Mouse (Mus musculus) CH12.LX (cell line): Measurements from ENCODE around the gene Arid1a. TPM values are rescaled to one million over a fixed set of nuclear protein-coding genes. Genes with fewer than 3 reads are reported as not detected.

ENCODE experiments used
- DNase-seq: peaks from one replicate; pipeline ENCODE4 v3.0.0-alpha.2; 2013; ENCODE audit errors: extremely low read depth
- H3K27ac ChIP-seq: 2 replicates; pipeline ENCODE4 v1.5.1; 2012; ENCODE audit warnings: low read depth, mild to moderate bottlenecking, control low read depth, moderate library complexity; ENCODE audit not compliant: insufficient read depth
- H3K27me3 ChIP-seq: replicated peaks from 2 replicates; pipeline ENCODE3; 2012; ENCODE audit warnings: inconsistent platforms
- H3K36me3 ChIP-seq, 2 experiments: replicated peaks in 1 of 2; 2 replicates each; pipeline versions ENCODE3 to v1.6.1; 2012; ENCODE audit warnings: inconsistent platforms in 1 of 2, low read length in 1 of 2, mild to moderate bottlenecking in 1 of 2, mixed read lengths in 1 of 2, moderate library complexity in 1 of 2; ENCODE audit not compliant: control insufficient read depth in 1 of 2, insufficient read depth in 1 of 2
- H3K4me1 ChIP-seq, 2 experiments: 2 replicates each; pipeline ENCODE4 v1.6.1; 2012; ENCODE audit warnings: inconsistent platforms in 1 of 2, moderate library complexity in 1 of 2; ENCODE audit not compliant: insufficient read depth in 2 of 2, control insufficient read depth in 1 of 2
- H3K4me2 ChIP-seq: 2 replicates; pipeline ENCODE4 v1.6.1; 2012; ENCODE audit warnings: low read depth, mild to moderate bottlenecking, control low read depth; ENCODE audit not compliant: poor library complexity, insufficient read depth, severe bottlenecking
- H3K4me3 ChIP-seq, 3 experiments: fragments of 150-350 bp in 1 of 3; sonication (generic) in 1 of 3; replicated peaks in 1 of 3; 2 replicates each; pipeline versions ENCODE3 to v1.5.1; 2011 to 2012; ENCODE audit warnings: low read depth in 2 of 3, low read length in 2 of 3, mild to moderate bottlenecking in 2 of 3, moderate library complexity in 2 of 3, control low read depth in 1 of 3, improper control_type of control experiment in 1 of 3, inconsistent platforms in 1 of 3, mixed read lengths in 1 of 3; ENCODE audit not compliant: poor library complexity in 1 of 3
- H3K79me2 ChIP-seq: replicated peaks from 2 replicates; pipeline ENCODE4 v1.6.1; 2012; ENCODE audit warnings: mild to moderate bottlenecking, moderate library complexity; ENCODE audit not compliant: control insufficient read depth, poor library complexity, insufficient read depth, severe bottlenecking; ENCODE audit errors: extremely low read depth
- H3K9ac ChIP-seq: 2 replicates; pipeline ENCODE4 v1.6.1; 2012; ENCODE audit warnings: low read depth, mild to moderate bottlenecking, control low read depth, moderate library complexity; ENCODE audit not compliant: insufficient read depth
- H3K9me3 ChIP-seq: replicated peaks from 2 replicates; pipeline ENCODE3; 2012; ENCODE audit warnings: low read length, inconsistent platforms, mixed read lengths
- CHD2 ChIP-seq: IDR thresholded peaks from 2 replicates; pipeline ENCODE4 v1.6.1; 2011; ENCODE audit warnings: low read length, improper control_type of control experiment
- KAT2A ChIP-seq: IDR thresholded peaks from 2 replicates; pipeline ENCODE4 v1.6.1; 2012; ENCODE audit warnings: low read length, improper control_type of control experiment, inconsistent platforms; ENCODE audit not compliant: insufficient replicate concordance
- MAFK ChIP-seq: IDR thresholded peaks from 2 replicates; pipeline ENCODE4 v1.6.1; 2011; ENCODE audit warnings: low read length, improper control_type of control experiment; ENCODE audit not compliant: insufficient replicate concordance
- MAX ChIP-seq: IDR thresholded peaks from 2 replicates; pipeline ENCODE4 v1.6.1; 2011; ENCODE audit warnings: low read length, improper control_type of control experiment
- MXI1 ChIP-seq: IDR thresholded peaks from 2 replicates; pipeline ENCODE4 v1.6.1; 2011; ENCODE audit warnings: mild to moderate bottlenecking, low read depth, low read length, improper control_type of control experiment
- NELFE ChIP-seq: IDR thresholded peaks from 2 replicates; pipeline ENCODE4 v1.6.1; 2011; ENCODE audit warnings: low read depth, low read length, improper control_type of control experiment
- NRF1 ChIP-seq: IDR thresholded peaks from 2 replicates; pipeline ENCODE4 v1.6.1; 2014; ENCODE audit warnings: low read depth, mild to moderate bottlenecking, inconsistent platforms, low read length, improper control_type of control experiment, moderate library complexity
- RCOR1 ChIP-seq: conservative IDR thresholded peaks from 2 replicates; pipeline ENCODE4 v1.6.1; 2012; ENCODE audit warnings: low read depth, mild to moderate bottlenecking, inconsistent platforms, low read length, improper control_type of control experiment
- SIN3A ChIP-seq: IDR thresholded peaks from 2 replicates; pipeline ENCODE4 v1.6.1; 2012; ENCODE audit warnings: low read length, improper control_type of control experiment, inconsistent platforms
- TCF12 ChIP-seq: IDR thresholded peaks from 2 replicates; pipeline ENCODE4 v1.6.1; 2014; ENCODE audit warnings: low read depth, mild to moderate bottlenecking, inconsistent platforms, low read length, improper control_type of control experiment
- USF1 ChIP-seq: IDR thresholded peaks from 2 replicates; pipeline ENCODE4 v1.6.1; 2014; ENCODE audit warnings: low read depth, mild to moderate bottlenecking, inconsistent platforms, low read length, improper control_type of control experiment
- USF2 ChIP-seq: conservative IDR thresholded peaks from 2 replicates; pipeline ENCODE4 v1.6.1; 2011; ENCODE audit warnings: low read depth, low read length, improper control_type of control experiment
- ZKSCAN1 ChIP-seq: IDR thresholded peaks from 2 replicates; pipeline ENCODE4 v1.6.1; 2012; ENCODE audit warnings: low read depth, inconsistent platforms, low read length, improper control_type of control experiment, borderline replicate concordance
- dilution Hi-C: fragments of 300-500 bp; cut with MboI; formaldehyde crosslinking; loops from 2 replicates; pipeline ENCODE4 v1.14.3; 2020; ENCODE audit warnings: low sequenced_read_pairs; ENCODE audit not compliant: extremely low pct_unique_long_range_greater_than_20kb, extremely low pct_ligation_motif_present
- in situ Hi-C: fragments of 300-500 bp; cut with MboI; formaldehyde crosslinking; loops from 3 replicates; pipeline ENCODE4 v1.14.3; 2019; ENCODE audit warnings: low sequenced_read_pairs, low pct_ligation_motif_present, low pct_unique_long_range_greater_than_20kb, mixed read lengths
- polyA plus RNA-seq: library from polyadenylated mRNA; unstranded; fragments of >175 nt; gene quantifications from 2 replicates; pipeline ENCODE4 v1.2.1, GENCODE M21; 2012; ENCODE audit warnings: low read depth; ENCODE audit not compliant: insufficient read length
- total RNA-seq, 2 experiments: library from RNA; depleted of rRNA; stranded (reverse); fragments of 300-350 nt in 1 of 2; fragments of >200 nt in 1 of 2; gene quantifications; 2 replicates each; pipeline ENCODE4 v1.2.3; 2012 to 2014

Arid1a gene
- total and polyA plus RNA-seq, 3 experiments: 6.4 to 47.1 (median 19.1) TPM

GRCm38 (mm10) chr4:133629191-133629590 lies 127.4 kb downstream of the Arid1a start:
- H3K36me3 ChIP-seq: peaks cover 18 to 55% of the 10 kb centered on the region in 2 experiments
- H3K4me1 ChIP-seq: peaks cover 19 to 73% of the 10 kb centered on the region in 2 experiments
- no peak overlapping the region for H3K27ac ChIP-seq
- peaks cover 46% of the 10 kb centered on the region for H3K79me2 ChIP-seq
- no peak for TF ChIP-seq NRF1
- TF ChIP-seq MAX: no peak
- no peak for TF ChIP-seq USF1
- no peak for TF ChIP-seq MAFK
- no peak for TF ChIP-seq RCOR1
- TF ChIP-seq CHD2: no peak
- TF ChIP-seq ZKSCAN1: no peak
- no peak for TF ChIP-seq TCF12
- no peak for TF ChIP-seq KAT2A
- TF ChIP-seq MXI1: no peak
- TF ChIP-seq USF2: no peak
- TF ChIP-seq NELFE: no peak
- no peak for TF ChIP-seq SIN3A
- TF ChIP-seq, all 38 proteins: peak for 0
- in situ Hi-C loops: no loop called here
- H3K4me2 ChIP-seq: no peak overlapping the region
- H3K9me3 ChIP-seq: no peaks in the 10 kb centered on the region
- H3K27me3 ChIP-seq: no peaks in the 10 kb centered on the region
- no peak for DNase-seq
- H3K4me3 ChIP-seq: no peak overlapping the region
- dilution Hi-C loops: no loop called here
- no peak overlapping the region for H3K9ac ChIP-seq

Other genes with a start within 250 kb of the Arid1a start
- gene Kdf1, start 237.8 kb downstream of the Arid1a start, total RNA-seq (2012; rRNA removed): not detected in 2 replicates
- gene Kdf1, start 237.8 kb downstream of the Arid1a start, total RNA-seq (2014; rRNA removed): not detected in 2 replicates
- gene Kdf1, start 237.8 kb downstream of the Arid1a start, polyA plus RNA-seq: not detected in 2 replicates
- gene Nudc, start 210.8 kb downstream of the Arid1a start, total RNA-seq (2012; rRNA removed): 408 and 453 TPM in 2 replicates
- 199 and 206 TPM in 2 replicates for gene Nudc, start 210.8 kb downstream of the Arid1a start, total RNA-seq (2014; rRNA removed)
- 718 and 764 TPM in 2 replicates for gene Nudc, start 210.8 kb downstream of the Arid1a start, polyA plus RNA-seq
- not detected in 2 replicates for gene Nr0b2, start 203.4 kb downstream of the Arid1a start, total RNA-seq (2012; rRNA removed)
- not detected in 2 replicates for gene Nr0b2, start 203.4 kb downstream of the Arid1a start, total RNA-seq (2014; rRNA removed)
- gene Nr0b2, start 203.4 kb downstream of the Arid1a start, polyA plus RNA-seq: not detected in 2 replicates
- gene Gpatch3, start 182.0 kb downstream of the Arid1a start, total RNA-seq (2012; rRNA removed): 10.8 and 15.7 TPM in 2 replicates
- 7.2 and 9.7 TPM in 2 replicates for gene Gpatch3, start 182.0 kb downstream of the Arid1a start, total RNA-seq (2014; rRNA removed)
- 20.9 and 26.1 TPM in 2 replicates for gene Gpatch3, start 182.0 kb downstream of the Arid1a start, polyA plus RNA-seq
- gene Gpn2, start 172.4 kb downstream of the Arid1a start, total RNA-seq (2012; rRNA removed): 36.2 and 37.4 TPM in 2 replicates
- 30.0 and 35.9 TPM in 2 replicates for gene Gpn2, start 172.4 kb downstream of the Arid1a start, total RNA-seq (2014; rRNA removed)
- gene Gpn2, start 172.4 kb downstream of the Arid1a start, polyA plus RNA-seq: 34.1 and 36.8 TPM in 2 replicates
- 0.97 and 1.0 TPM in 2 replicates for gene Sfn, start 154.6 kb downstream of the Arid1a start, total RNA-seq (2012; rRNA removed)
- gene Sfn, start 154.6 kb downstream of the Arid1a start, total RNA-seq (2014; rRNA removed): 0.61 and 1.1 TPM in 2 replicates
- 2.0 and 2.8 TPM in 2 replicates for gene Sfn, start 154.6 kb downstream of the Arid1a start, polyA plus RNA-seq
- 20.1 and 24.3 TPM in 2 replicates for gene Zdhhc18, start 106.6 kb downstream of the Arid1a start, total RNA-seq (2012; rRNA removed)
- 13.7 and 15.9 TPM in 2 replicates for gene Zdhhc18, start 106.6 kb downstream of the Arid1a start, total RNA-seq (2014; rRNA removed)
- gene Zdhhc18, start 106.6 kb downstream of the Arid1a start, polyA plus RNA-seq: 31.0 and 31.8 TPM in 2 replicates
- 3.7 and 4.3 TPM in 2 replicates for gene Pigv, start 84.1 kb downstream of the Arid1a start, total RNA-seq (2012; rRNA removed)
- 3.6 and 5.0 TPM in 2 replicates for gene Pigv, start 84.1 kb downstream of the Arid1a start, total RNA-seq (2014; rRNA removed)
- 2.9 and 4.0 TPM in 2 replicates for gene Pigv, start 84.1 kb downstream of the Arid1a start, polyA plus RNA-seq
- gene Rps6ka1, start 131.0 kb upstream of the Arid1a start, total RNA-seq (2012; rRNA removed): 118 and 130 TPM in 2 replicates
- gene Rps6ka1, start 131.0 kb upstream of the Arid1a start, total RNA-seq (2014; rRNA removed): 70.4 and 72.5 TPM in 2 replicates
- gene Rps6ka1, start 131.0 kb upstream of the Arid1a start, polyA plus RNA-seq: 113 and 123 TPM in 2 replicates
- 157 and 196 TPM in 2 replicates for gene Hmgn2, start 211.9 kb upstream of the Arid1a start, total RNA-seq (2012; rRNA removed)
- gene Hmgn2, start 211.9 kb upstream of the Arid1a start, total RNA-seq (2014; rRNA removed): 161 and 168 TPM in 2 replicates
- gene Hmgn2, start 211.9 kb upstream of the Arid1a start, polyA plus RNA-seq: 195 and 299 TPM in 2 replicates
- gene Dhdds, start 244.1 kb upstream of the Arid1a start, total RNA-seq (2012; rRNA removed): 26.0 and 29.4 TPM in 2 replicates
- 12.9 TPM in 2 replicates for gene Dhdds, start 244.1 kb upstream of the Arid1a start, total RNA-seq (2014; rRNA removed)
- 33.1 and 34.5 TPM in 2 replicates for gene Dhdds, start 244.1 kb upstream of the Arid1a start, polyA plus RNA-seq